ENCODE assay signal across 33 mouse cellular contexts in the genomic region with DNA sequence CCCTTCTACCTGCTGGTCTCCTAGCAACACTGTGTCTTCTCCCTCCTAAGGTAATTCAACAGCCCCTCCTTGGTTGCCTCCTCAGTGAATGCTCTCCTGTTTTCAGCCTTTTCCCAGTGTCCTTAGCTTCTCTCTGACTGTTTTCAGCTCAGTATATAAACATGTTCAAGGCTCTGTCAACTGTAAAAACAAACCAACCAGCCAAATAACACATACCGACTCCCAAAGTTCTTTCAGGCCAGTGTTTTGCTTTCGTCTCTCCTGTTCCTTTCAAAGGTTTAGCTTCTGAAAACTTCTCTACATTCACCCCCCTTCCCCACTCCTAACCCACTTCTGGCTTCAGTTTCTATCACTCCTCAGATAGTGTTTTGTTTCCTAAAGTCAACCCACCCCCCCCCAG.
DNase-seq lines count a peak whose midpoint lies in the region; ATAC-seq lines count a peak whose summit lies in the region.
"Had no signal": no experiment of that assay in that cellular context is flagged by ENCODE, and none has a peak within 500 bp of the region (broad histone marks: within the 10 kb centered on the region; RNA-seq: fewer than 3 reads in every experiment).

No protein-coding gene starts in this region.

- H3K36me3 ChIP-seq in kidney, embryonic 14.5 days (ENCODE audit: control insufficient read depth, insufficient read depth, low read length), result no peaks in the 10 kb centered on the region
- no peaks in the 10 kb centered on the region for H3K36me3 ChIP-seq in lung, embryonic 15.5 days
- H3K36me3 ChIP-seq: forebrain, embryonic 15.5 days; G1E; heart, embryonic 15.5 days; hindbrain, embryonic 12.5 days; intestine, embryonic 15.5 days; limb, embryonic 12.5 days; midbrain, embryonic 12.5 days; neural tube, embryonic 12.5 days had no signal

- no peaks in the 10 kb centered on the region for H3K9me3 ChIP-seq in kidney, embryonic 14.5 days (ENCODE audit: control insufficient read depth, low read length)
- no peaks in the 10 kb centered on the region for H3K9me3 ChIP-seq in lung, embryonic 15.5 days
- H3K9me3 ChIP-seq: forebrain, embryonic 15.5 days; G1E; heart, embryonic 15.5 days; hindbrain, embryonic 12.5 days; intestine, embryonic 15.5 days; limb, embryonic 12.5 days; midbrain, embryonic 12.5 days; neural tube, embryonic 12.5 days had no signal

- no peak overlapping the region for H3K4me2 ChIP-seq in kidney, embryonic 14.5 days (replicated peaks; ENCODE audit: low read depth, low read length)
- H3K4me2 ChIP-seq in lung, embryonic 15.5 days, result no peak overlapping the region
- H3K4me2 ChIP-seq: forebrain, embryonic 15.5 days; heart, embryonic 15.5 days; hindbrain, embryonic 12.5 days; intestine, embryonic 15.5 days; limb, embryonic 12.5 days; midbrain, embryonic 12.5 days; neural tube, embryonic 12.5 days had no signal

- H3K27me3 ChIP-seq in kidney, embryonic 14.5 days (ENCODE audit: control insufficient read depth, insufficient read depth, low read length), result no peaks in the 10 kb centered on the region
- no peaks in the 10 kb centered on the region for H3K27me3 ChIP-seq in lung, embryonic 15.5 days
- H3K27me3 ChIP-seq: CH12.LX; forebrain, embryonic 15.5 days; heart, embryonic 15.5 days; hindbrain, embryonic 12.5 days; intestine, embryonic 15.5 days; limb, embryonic 12.5 days; megakaryocyte, embryonic 14.5 days; midbrain, embryonic 12.5 days; neural tube, embryonic 12.5 days; Patski had no signal

- WGBS in kidney, embryonic 14.5 days, result 23% methylated on average over 2 of the region's 2 CpGs
- 35% methylated on average over 2 of the region's 2 CpGs for WGBS in lung, embryonic 15.5 days

- peak; percentile 19 for DNase-seq in embryo, embryonic 9.5 days (ENCODE audit: extremely low spot score)
- no peak for DNase-seq in embryo, embryonic 10 days (ENCODE audit: low spot score)
- no peak for DNase-seq in kidney, postnatal 4 days
- DNase-seq in lung, postnatal 14 days, result no peak
- DNase-seq in thymus, postnatal 36 days, result no peak
- DNase-seq: adrenal gland, postnatal 14 days; cerebellum, adult 11 months; cerebellum, adult 9-10 months; cerebellum, postnatal 36 days; heart, postnatal 36 days; kidney, adult 2 months; kidney, postnatal 14 days; lung, postnatal 4 days; right cerebral cortex, adult 18-20 months; spleen, adult 18-20 months; thymus, adult 2 months; thymus, postnatal 4 days had no signal

- H3K4me3 ChIP-seq in kidney, embryonic 14.5 days (ENCODE audit: low read length), result no peak overlapping the region
- no peak overlapping the region for H3K4me3 ChIP-seq in lung, embryonic 15.5 days
- H3K4me3 ChIP-seq: forebrain, embryonic 15.5 days; heart, embryonic 15.5 days; hindbrain, embryonic 12.5 days; intestine, embryonic 15.5 days; limb, embryonic 12.5 days; megakaryocyte, embryonic 14.5 days; midbrain, embryonic 12.5 days; myocyte; neural tube, embryonic 12.5 days had no signal

- H3K9ac ChIP-seq in kidney, embryonic 14.5 days (ENCODE audit: low read depth, low read length), result no peak overlapping the region
- no peak overlapping the region for H3K9ac ChIP-seq in lung, embryonic 15.5 days
- H3K9ac ChIP-seq: forebrain, embryonic 15.5 days; heart, embryonic 15.5 days; hindbrain, embryonic 12.5 days; intestine, embryonic 15.5 days; limb, embryonic 12.5 days; liver, embryonic 14.5 days; midbrain, embryonic 12.5 days; neural tube, embryonic 12.5 days had no signal

- peak overlapping the region; percentile 14; the same call in 1 of the 2 replicates for H3K27ac ChIP-seq in kidney, embryonic 14.5 days (ENCODE audit: low read depth, low read length)
- 0 out of 2 replicates have a peak overlapping the region, but pooled peaks have one; percentile 7 for H3K27ac ChIP-seq in lung, embryonic 15.5 days
- H3K27ac ChIP-seq: forebrain, embryonic 15.5 days; heart, embryonic 15.5 days; hindbrain, embryonic 12.5 days; hindbrain, postnatal 0 days; intestine, embryonic 15.5 days; limb, embryonic 12.5 days; liver, embryonic 14.5 days; midbrain, embryonic 12.5 days; neural tube, embryonic 12.5 days had no signal

- no peak for ATAC-seq in kidney, embryonic 14.5 days (ENCODE audit: low FRiP score, low TSS enrichment)
- no peak for ATAC-seq in lung, embryonic 15.5 days (ENCODE audit: borderline replicate concordance, extremely low read depth, low FRiP score, low TSS enrichment)
- ATAC-seq: forebrain, embryonic 15.5 days; hindbrain, postnatal 0 days; intestine, embryonic 15.5 days; Patski had no signal

- peaks cover 25% of the 10 kb centered on the region for H3K4me1 ChIP-seq in kidney, embryonic 14.5 days (ENCODE audit: control insufficient read depth, insufficient read depth, low read length)
- peaks cover 53% of the 10 kb centered on the region for H3K4me1 ChIP-seq in lung, embryonic 15.5 days
- H3K4me1 ChIP-seq: forebrain, embryonic 15.5 days; hindbrain, embryonic 12.5 days; midbrain, embryonic 12.5 days; neural tube, embryonic 12.5 days had no signal
